Mouse (Mus musculus) liver, postnatal 0 days (tissue): ENCODE measurements around the gene Krt75.
A peak's percentile ranks its signal among the peaks of the same experiment; 100 is the strongest.

ENCODE experiments used
- CTCF ChIP-seq: sonication (generic); IDR thresholded peaks from 2 replicates; pipeline ENCODE4 v1.5.1; 2016; ENCODE audit warnings: antibody characterized with exemption, low read depth
- EP300 ChIP-seq: IDR thresholded peaks from 2 replicates; pipeline ENCODE4 v1.6.1; 2016; ENCODE audit warnings: antibody characterized with exemption, low read depth, mild to moderate bottlenecking

GRCm38 (mm10) chr15:101519792-101520191, 53.9 kb downstream of the Krt75 start:
- TF ChIP-seq CTCF (peak; percentile 80), EP300 (no peak)
